Mouse (Mus musculus) liver, adult 2 months (tissue): ENCODE measurements around the gene Tmem214. TPM values are rescaled to one million over a fixed set of nuclear protein-coding genes. Genes with fewer than 3 reads are reported as not detected.
A peak's percentile ranks its signal among the peaks of the same experiment; 100 is the strongest.

Experiments used
- DNase-seq: peaks from one replicate; pipeline ENCODE4 v3.0.0-alpha.2; 2011; ENCODE audit warnings: low read depth, low spot score; ENCODE audit errors: extremely low read depth
- H3K27ac ChIP-seq: fragments of 200-500 bp; replicated peaks from 2 replicates; pipeline ENCODE4 v1.5.1; 2012; ENCODE audit warnings: low read depth, mild to moderate bottlenecking, control low read depth, inconsistent platforms, low read length; ENCODE audit not compliant: insufficient read depth
- H3K27me3 ChIP-seq: fragments of 200-500 bp; 2 replicates; pipeline ENCODE4 v1.6.1; 2012; ENCODE audit warnings: mild to moderate bottlenecking, moderate library complexity, low read length, inconsistent platforms; ENCODE audit not compliant: control insufficient read depth, insufficient read depth
- H3K36me3 ChIP-seq: fragments of 200-500 bp; 2 replicates; pipeline ENCODE4 v1.6.1; 2012; ENCODE audit warnings: low read length, inconsistent platforms; ENCODE audit not compliant: control insufficient read depth, insufficient read depth
- H3K4me1 ChIP-seq: fragments of 200-500 bp; 2 replicates; pipeline ENCODE4 v1.6.1; 2011; ENCODE audit warnings: low read length; ENCODE audit not compliant: control insufficient read depth, insufficient read depth
- H3K4me3 ChIP-seq: fragments of 200-500 bp; 2 replicates; pipeline ENCODE4 v1.5.1; 2011; ENCODE audit warnings: low read depth, mild to moderate bottlenecking, control low read depth, low read length, moderate library complexity; ENCODE audit not compliant: insufficient read depth
- H3K79me2 ChIP-seq: fragments of 200-500 bp; 2 replicates; pipeline ENCODE4 v1.6.1; 2012; ENCODE audit warnings: inconsistent platforms, mild to moderate bottlenecking, low read length, moderate library complexity; ENCODE audit not compliant: control insufficient read depth, insufficient read depth
- H3K9ac ChIP-seq: fragments of 200-500 bp; 2 replicates; pipeline ENCODE4 v1.6.1; 2012; ENCODE audit warnings: low read depth, mild to moderate bottlenecking, control low read depth, inconsistent platforms, low read length
- CTCF ChIP-seq: fragments of 200-500 bp; IDR thresholded peaks from 2 replicates; pipeline ENCODE4 v1.5.1; 2011; ENCODE audit warnings: low read depth, low read length, control low read depth
- POLR2A ChIP-seq: fragments of 200-500 bp; IDR thresholded peaks from 2 replicates; pipeline ENCODE4 v1.6.1; 2011; ENCODE audit warnings: low read length, control low read depth; ENCODE audit not compliant: insufficient read depth; ENCODE audit errors: extremely low read depth
- WGBS: fragments of 180-500 bp; shearing (Covaris S2); methylation state at CpG from one replicate; pipeline ENCODE4 v1.1.7; 2018; 5-methylcytosine and 5-hydroxymethylcytosine counted together
- polyA plus RNA-seq: library from polyadenylated mRNA; depleted of rRNA; stranded (reverse); fragments of >200 nt; gene quantifications from 2 replicates; pipeline ENCODE4 v1.2.3, GENCODE M21; 2012
- total RNA-seq: library from RNA; depleted of rRNA; stranded (reverse); fragments of >200 nt; gene quantifications from 2 replicates; pipeline ENCODE4 v1.2.3, GENCODE M21; 2014

The Tmem214 gene
- total and polyA plus RNA-seq, 2 experiments, result 27.9 to 89.2 TPM

GRCm38 (mm10) chr5:30914101-30914635, 46.4 kb downstream of the Tmem214 start:
- no peak for DNase-seq
- Histone ChIP-seq H3K27me3 (no peaks in the 10 kb centered on the region), H3K4me1 (peaks cover 23% of the 10 kb centered on the region), H3K9ac (peak overlapping the region; percentile 64), H3K27ac (peak overlapping the region; percentile 71), H3K4me3 (peak overlapping the region; percentile 65), H3K79me2 (no peaks in the 10 kb centered on the region), H3K36me3 (no peaks in the 10 kb centered on the region)
- TF ChIP-seq CTCF (no peak), POLR2A (no peak)
- 74% methylated on average over 7 of the region's 7 CpGs for WGBS

GRCm38 (mm10) chr5:30914849-30915248, 47.0 kb downstream of the Tmem214 start:
- DNase-seq, result no peak
- Histone ChIP-seq H3K79me2 (no peaks in the 10 kb centered on the region), H3K4me3 (peak overlapping the region; percentile 49), H3K36me3 (no peaks in the 10 kb centered on the region), H3K4me1 (peaks cover 21% of the 10 kb centered on the region), H3K9ac (peak overlapping the region; percentile 8), H3K27me3 (no peaks in the 10 kb centered on the region), H3K27ac (peak overlapping the region; percentile 71)
- WGBS, result 71% methylated on average over 6 of the region's 6 CpGs
- TF ChIP-seq CTCF, result no peak

- DNase-seq, result no peak
- Histone ChIP-seq H3K27ac (peak overlapping the region; percentile 71), H3K36me3 (no peaks in the 10 kb centered on the region), H3K79me2 (no peaks in the 10 kb centered on the region), H3K9ac (peak overlapping the region; percentile 72), H3K4me1 (peaks cover 24% of the 10 kb centered on the region), H3K4me3 (peak overlapping the region; percentile 49), H3K27me3 (no peaks in the 10 kb centered on the region)
- TF ChIP-seq POLR2A (no peak), CTCF (no peak)
- 62% methylated on average over 9 of the region's 9 CpGs for WGBS
These were observed 47.6 kb downstream of the Tmem214 start for GRCm38 (mm10) chr5:30915456-30915855.

GRCm38 (mm10) chr5:30915974-30916433, 48.2 kb downstream of the Tmem214 start:
- no peak overlapping the region for H3K4me3 ChIP-seq
- H3K4me1 ChIP-seq, result peaks cover 24% of the 10 kb centered on the region
- 3% methylated on average over 7 of the region's 7 CpGs for WGBS
- no peak overlapping the region; the same call in 1 of the 2 replicates for H3K9ac ChIP-seq
- no peaks in the 10 kb centered on the region for H3K27me3 ChIP-seq
- H3K27ac ChIP-seq, result peak overlapping the region; percentile 8
- H3K36me3 ChIP-seq, result no peaks in the 10 kb centered on the region
- peak; percentile 92 for DNase-seq
- TF ChIP-seq CTCF (peak; percentile 58), POLR2A (no peak)
- H3K79me2 ChIP-seq, result no peaks in the 10 kb centered on the region

- no peaks in the 10 kb centered on the region; the same call in 1 of the 2 replicates for H3K79me2 ChIP-seq
- 96% methylated on average over 9 of the region's 9 CpGs for WGBS
- no peak overlapping the region for H3K4me3 ChIP-seq
- H3K27ac ChIP-seq, result peak overlapping the region; percentile 8
- H3K4me1 ChIP-seq, result peaks cover 18% of the 10 kb centered on the region
- H3K27me3 ChIP-seq, result no peaks in the 10 kb centered on the region
- TF ChIP-seq POLR2A (no peak), CTCF (no peak)
- H3K9ac ChIP-seq, result no peak overlapping the region
- H3K36me3 ChIP-seq, result no peaks in the 10 kb centered on the region
- no peak for DNase-seq
These were observed 49.0 kb downstream of the Tmem214 start for GRCm38 (mm10) chr5:30916841-30917240.

GRCm38 (mm10) chr5:30917348-30917747, 49.5 kb downstream of the Tmem214 start:
- no peaks in the 10 kb centered on the region for H3K27me3 ChIP-seq
- 92% methylated on average over 11 of the region's 11 CpGs for WGBS
- no peaks in the 10 kb centered on the region for H3K36me3 ChIP-seq
- no peak overlapping the region for H3K9ac ChIP-seq
- peaks cover 15% of the 10 kb centered on the region for H3K4me1 ChIP-seq
- H3K79me2 ChIP-seq, result no peaks in the 10 kb centered on the region; the same call in 1 of the 2 replicates
- no peak overlapping the region for H3K4me3 ChIP-seq
- DNase-seq, result no peak
- no peak overlapping the region for H3K27ac ChIP-seq
- no peak for TF ChIP-seq POLR2A
- TF ChIP-seq CTCF, result no peak
